Mouse (Mus musculus) forebrain, embryonic 14.5 days (tissue): ENCODE results near the gene AC170998.1. TPM values are rescaled to one million over a fixed set of nuclear protein-coding genes. Genes with fewer than 3 reads are reported as not detected.

Experiments used
- polyA plus RNA-seq: library from polyadenylated mRNA; unstranded; fragments of >200 nt; fragmentation: Nextera tagmentation; extraction: Ambion mirVana; gene quantifications from 2 replicates; pipeline ENCODE4 v1.2.1, GENCODE M21; 2014

Gene AC170998.1
- polyA plus RNA-seq, 1 experiment from 2014 or later, result 0.61 TPM

Other genes starting within 250 kb of the AC170998.1 start
- 11.7 and 11.9 TPM in 2 replicates for gene Fkbp5, start 208.6 kb upstream of the AC170998.1 start, polyA plus RNA-seq
- gene Armc12, start 195.3 kb upstream of the AC170998.1 start, polyA plus RNA-seq, result not detected in 2 replicates
- not detected in 2 replicates for gene Clpsl2, start 176.7 kb upstream of the AC170998.1 start, polyA plus RNA-seq
- not detected in 2 replicates for gene Clps, start 165.3 kb upstream of the AC170998.1 start, polyA plus RNA-seq
- gene Lhfpl5, start 150.4 kb upstream of the AC170998.1 start, polyA plus RNA-seq, result 3.9 and 4.5 TPM in 2 replicates
- gene Srpk1, start 103.4 kb upstream of the AC170998.1 start, polyA plus RNA-seq, result 126 and 142 TPM in 2 replicates
- 0.88 and 1.3 TPM in 2 replicates for gene Slc26a8, start 35.9 kb upstream of the AC170998.1 start, polyA plus RNA-seq
- 26.5 and 27.2 TPM in 2 replicates for gene Mapk14, start 34.8 kb upstream of the AC170998.1 start, polyA plus RNA-seq
- 0.57 and 0.67 TPM in 2 replicates for gene Mapk13, start 43.2 kb downstream of the AC170998.1 start, polyA plus RNA-seq
- gene Brpf3, start 75.0 kb downstream of the AC170998.1 start, polyA plus RNA-seq, result 5.0 and 5.4 TPM in 2 replicates
- not detected in 2 replicates for gene Pnpla1, start 132.3 kb downstream of the AC170998.1 start, polyA plus RNA-seq
- 0.50 and 0.62 TPM in 2 replicates for gene 4930539E08Rik, start 189.2 kb downstream of the AC170998.1 start, polyA plus RNA-seq
- not detected in 2 replicates for gene Pxt1, start 217.8 kb downstream of the AC170998.1 start, polyA plus RNA-seq
- 84.4 and 99.1 TPM in 2 replicates for gene Kctd20, start 225.9 kb downstream of the AC170998.1 start, polyA plus RNA-seq